Mouse (Mus musculus) liver, embryonic 14.5 days (tissue): ENCODE results near the gene Hnrnpf.

Experiments
- CTCF ChIP-seq: IDR thresholded peaks from 2 replicates; pipeline ENCODE4 v1.5.1; 2016; ENCODE audit warnings: antibody characterized with exemption, low read depth, control low read depth
- EP300 ChIP-seq: IDR thresholded peaks from 2 replicates; pipeline ENCODE4 v1.6.1; 2016; ENCODE audit warnings: antibody characterized with exemption, low read depth

DNA sequence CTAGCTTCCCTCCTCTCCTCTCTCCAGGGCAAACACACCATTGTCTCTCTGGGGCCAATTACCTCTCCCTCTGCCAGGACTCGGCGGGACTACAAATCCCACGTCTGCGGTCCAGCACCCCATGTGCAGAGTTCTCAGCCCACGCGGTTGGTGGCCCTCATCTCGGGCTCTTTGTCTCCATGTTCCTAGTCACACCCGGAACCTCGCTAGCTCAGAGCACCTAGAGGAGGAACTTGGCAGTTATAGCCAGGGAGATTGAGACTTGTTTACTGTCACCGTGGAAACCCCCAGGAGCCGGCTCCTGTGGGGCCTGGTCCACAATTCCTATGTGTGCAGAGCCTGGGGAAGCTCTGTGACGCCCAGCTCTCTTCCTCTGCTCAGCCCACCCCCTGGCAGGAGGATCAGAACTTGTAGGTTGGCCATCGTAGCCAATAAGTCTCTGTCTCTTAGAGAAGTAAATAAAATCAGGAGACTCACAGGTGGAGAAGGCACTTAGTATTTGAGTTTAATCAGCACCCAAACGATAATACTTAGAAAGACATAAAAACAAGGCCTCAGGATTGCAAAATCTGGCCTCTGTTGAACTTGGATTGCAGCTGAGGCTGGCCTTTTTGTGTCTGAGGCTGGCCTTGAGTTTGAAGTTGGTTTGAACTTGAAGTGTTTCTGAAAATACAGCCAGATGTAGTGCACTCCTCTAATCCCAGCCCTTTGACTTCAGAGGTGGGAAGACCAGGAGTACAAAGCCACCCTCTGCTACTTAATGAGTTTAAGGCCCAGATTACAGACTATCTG is 8.6 kb upstream of the Hnrnpf start:
- TF ChIP-seq CTCF (no peak), EP300 (no peak)
